Comparison of ENCODE assay signal across 7 mouse cellular contexts in genomic region chr10:86779117-86779755, GRCm38 (mm10). TPM values are rescaled to one million over a fixed set of nuclear protein-coding genes. Genes with fewer than 3 reads are reported as not detected.
DNase-seq lines count a peak whose midpoint lies in the region; ATAC-seq lines count a peak whose summit lies in the region.

No protein-coding gene starts in this region.

- peak overlapping the region; percentile 78 for H3K9ac ChIP-seq in lung, embryonic 16.5 days (ENCODE audit: low read length)

- no peaks in the 10 kb centered on the region for H3K27me3 ChIP-seq in lung, embryonic 16.5 days (ENCODE audit: control insufficient read depth, insufficient read depth, low read depth, low read length)

- H3K4me1 ChIP-seq in lung, embryonic 16.5 days (replicated peaks; ENCODE audit: control insufficient read depth, insufficient read depth, low read length), result peaks cover 17% of the 10 kb centered on the region

- H3K36me3 ChIP-seq in lung, embryonic 16.5 days (ENCODE audit: control insufficient read depth, insufficient read depth, low read length), result no peaks in the 10 kb centered on the region

- peak; percentile 3 for ATAC-seq in CD4-positive, CD25-positive, alpha-beta regulatory T cell, adult 4 months
- peak; percentile 18; the same call in 1 of the 2 replicates for ATAC-seq in lung, embryonic 16.5 days (ENCODE audit: low read depth)

- H3K9me3 ChIP-seq in lung, embryonic 16.5 days (ENCODE audit: control insufficient read depth, low read length), result no peaks in the 10 kb centered on the region

- peak overlapping the region; percentile 99 for H3K4me2 ChIP-seq in lung, embryonic 16.5 days (ENCODE audit: low read depth, low read length)

- DNase-seq in 3T3-L1 (ENCODE audit: low read depth, low spot score), result peak; percentile 64
- DNase-seq in c-Kit-positive CD71-positive TER-119-positive erythroid progenitor cells, embryonic 14.5 days (ENCODE audit: low spot score), result peak; percentile 29
- peak; percentile 31 for DNase-seq in gastrocnemius, postnatal 25 days
- DNase-seq in kidney, adult 18-20 months, result peak; percentile 45
- peak; percentile 49 for DNase-seq in retina, postnatal 1 day

- WGBS in lung, embryonic 16.5 days, result under 1% methylated on average over 43 of the region's 58 CpGs

- peak overlapping the region; percentile 59 for H3K27ac ChIP-seq in lung, embryonic 16.5 days (ENCODE audit: low read length)

- H3K4me3 ChIP-seq in lung, embryonic 16.5 days (ENCODE audit: low read length), result peak overlapping the region; percentile 78

RNA-seq across cellular contexts. Expression of gene Nt5dc3, which starts 0.4 kb away (rescaled TPM):
- polyA plus RNA-seq in CD4-positive, CD25-positive, alpha-beta regulatory T cell, adult 4 months (2017; shearing (Covaris generic)), result 1 to 10 TPM; 1.4 to 2.6 TPM
- total RNA-seq in gastrocnemius, postnatal 25 days (2021), result 10 to 100 TPM; 30.0 to 38.2 TPM
- 1.7 and 1.9 TPM in 2 replicates for polyA plus RNA-seq in lung, embryonic 16.5 days (2015; fragmentation: Nextera tagmentation; extraction: Ambion mirVana)

RNA-seq across cellular contexts. Expression of gene Gm49358, which starts 15.5 kb away (rescaled TPM):
- polyA plus RNA-seq in CD4-positive, CD25-positive, alpha-beta regulatory T cell, adult 4 months (2017; shearing (Covaris generic)), result not detected
- 10 to 100 TPM; 12.4 to 14.0 TPM for total RNA-seq in gastrocnemius, postnatal 25 days (2021)
- not detected in 2 replicates for polyA plus RNA-seq in lung, embryonic 16.5 days (2015; fragmentation: Nextera tagmentation; extraction: Ambion mirVana)

Comparison
In these comparisons a context has a peak if more than half of its experiments do, and no peak if none do; other contexts are left out.
1. Peak in every context shown above with its lines: DNase-seq, ATAC-seq, H3K4me3 ChIP-seq and H3K27ac ChIP-seq.